Mouse (Mus musculus): ENCODE measurements at regions not wholly inside any gene's neighbourhood (a gene's known extent, or its start where the extent isn't known, plus 50 kb on each side); places are given as distances from the start of the nearest gene placed in this dataset.

DNA sequence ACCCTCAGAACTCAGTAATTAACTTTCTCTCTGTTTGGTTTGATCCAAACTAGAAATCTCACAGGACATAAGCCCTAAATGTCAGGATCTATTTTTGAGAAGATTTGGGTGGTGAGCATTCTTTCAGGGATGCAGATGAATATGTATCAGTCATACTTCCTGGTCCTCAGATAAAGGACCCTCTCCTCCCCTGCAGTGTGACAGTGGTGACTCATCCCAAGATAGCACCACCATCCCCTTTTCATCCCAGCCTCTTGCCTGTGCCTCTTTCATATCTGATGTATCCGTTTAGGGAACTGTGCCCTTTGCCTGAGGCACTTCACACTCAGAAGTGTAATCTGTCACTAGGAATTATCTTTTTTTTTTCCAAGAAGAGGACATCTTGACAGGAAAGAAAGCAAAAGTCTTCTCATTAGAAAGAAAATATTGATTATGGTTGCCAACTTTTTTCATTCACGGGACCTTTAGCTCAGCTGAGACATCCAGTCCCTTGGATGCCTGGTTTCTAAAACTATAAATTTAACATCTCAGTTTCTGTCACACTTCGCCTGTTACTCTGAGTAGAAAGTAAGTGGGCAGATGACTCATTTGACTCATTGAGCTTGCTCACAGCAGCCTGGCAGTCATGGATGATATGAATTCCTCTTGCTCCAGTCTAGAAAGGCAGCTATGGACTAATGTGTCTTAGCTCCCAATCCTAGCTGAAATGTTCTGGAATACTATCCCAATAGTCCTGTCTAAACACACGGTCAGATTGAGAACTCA, 284.1 kb upstream of the Mctp2 start:
- DNase-seq (ENCODE audit: low read depth) = no peak

DNA sequence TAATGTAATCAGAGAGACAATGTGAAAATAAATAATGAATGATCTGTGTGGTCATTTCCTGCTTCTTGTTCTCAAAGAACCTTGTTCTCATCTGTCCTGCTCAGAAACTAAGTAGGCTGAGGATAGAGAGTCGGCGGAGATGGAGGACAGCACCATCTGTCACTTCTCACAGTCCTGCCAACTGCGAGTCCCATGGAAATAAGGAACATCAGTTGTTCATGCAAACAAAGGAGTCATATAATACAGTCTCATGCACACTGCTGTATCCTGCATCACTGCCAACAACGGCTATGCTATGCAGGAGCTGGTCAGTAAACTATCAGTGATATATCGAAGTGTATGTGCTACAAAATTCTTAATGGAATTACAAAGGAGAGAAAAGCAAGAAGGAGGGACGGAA, 285.7 kb upstream of the Mctp2 start:
- DNase-seq (ENCODE audit: low read depth) = no peak

DNA sequence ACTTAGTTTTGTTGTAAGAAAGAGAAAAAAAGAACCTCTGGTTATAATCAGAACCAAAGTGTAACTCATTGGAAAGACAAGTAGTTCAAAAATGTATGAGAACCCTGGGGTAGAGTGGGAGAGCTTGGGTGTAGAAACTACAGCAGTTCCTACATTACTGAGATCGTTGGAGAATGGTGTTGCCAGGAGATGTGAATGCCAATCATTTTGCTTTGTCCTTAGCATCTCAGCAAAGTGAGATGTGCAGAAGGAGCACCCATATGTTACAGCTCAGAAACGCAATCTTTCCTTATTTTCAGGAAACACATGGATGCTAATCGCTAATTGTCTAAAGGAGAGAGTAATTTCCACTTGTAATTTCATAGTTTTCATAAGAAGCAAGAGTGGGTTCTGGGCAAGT, 286.2 kb upstream of the Mctp2 start:
- no peak for DNase-seq (ENCODE audit: low read depth)

DNA sequence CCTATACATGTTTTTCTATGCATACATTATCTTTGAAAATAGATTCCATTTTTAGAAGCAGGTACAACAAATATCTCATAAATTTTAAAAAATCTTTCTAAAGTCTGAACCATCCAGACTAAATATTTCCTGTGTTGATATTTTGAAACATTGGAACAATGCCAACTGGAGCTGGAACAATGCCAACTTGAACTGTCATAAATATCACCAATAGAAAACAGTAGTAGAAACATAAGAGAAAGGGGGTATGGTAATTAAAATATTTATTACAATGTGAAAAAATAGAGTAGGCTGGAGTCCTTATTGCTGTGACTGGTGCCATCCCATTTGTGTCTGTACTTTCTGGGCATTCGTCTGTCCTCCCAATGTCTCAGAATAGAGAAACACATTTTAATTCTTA, 286.9 kb upstream of the Mctp2 start:
- no peak for DNase-seq (ENCODE audit: low read depth)

- no peak for DNase-seq (ENCODE audit: low read depth)
Observed at GRCm38 (mm10) chr7:72594741-72595140, 288.3 kb upstream of the Mctp2 start.

- no peak for DNase-seq (ENCODE audit: low read depth)
Observed at GRCm38 (mm10) chr7:72596985-72597384, 290.6 kb upstream of the Mctp2 start.

- DNase-seq (ENCODE audit: low read depth) = no peak
Observed at GRCm38 (mm10) chr7:72601933-72602332, 295.5 kb upstream of the Mctp2 start.

GRCm38 (mm10) chr7:72609791-72610190, 303.4 kb upstream of the Mctp2 start:
- DNase-seq (ENCODE audit: low read depth) = no peak

GRCm38 (mm10) chr7:72615232-72615631, 308.8 kb upstream of the Mctp2 start:
- no peak for DNase-seq (ENCODE audit: low read depth)

DNA sequence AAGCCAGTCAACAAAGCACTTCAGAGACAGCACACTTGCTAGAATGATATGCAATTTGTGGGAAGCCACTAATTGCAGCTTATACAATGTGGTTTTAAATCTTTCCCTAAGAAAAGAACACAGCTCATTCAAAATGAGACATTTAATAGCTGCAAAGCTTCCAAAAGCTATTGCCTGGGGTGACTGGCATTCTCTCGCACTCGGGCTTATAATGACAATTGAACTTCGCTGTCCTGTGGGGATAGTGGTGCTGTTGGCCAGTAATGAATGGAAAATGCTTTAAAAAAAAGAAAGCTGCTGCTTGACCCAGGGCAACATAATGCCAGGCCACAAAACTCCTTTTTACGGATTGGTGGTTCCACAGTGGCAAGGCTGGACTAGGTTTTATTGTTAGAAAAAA, 321.0 kb upstream of the Mctp2 start:
- no peak for DNase-seq (ENCODE audit: low read depth)

GRCm38 (mm10) chr7:72639566-72639965, 333.2 kb upstream of the Mctp2 start:
- DNase-seq (ENCODE audit: low read depth) = no peak

DNA sequence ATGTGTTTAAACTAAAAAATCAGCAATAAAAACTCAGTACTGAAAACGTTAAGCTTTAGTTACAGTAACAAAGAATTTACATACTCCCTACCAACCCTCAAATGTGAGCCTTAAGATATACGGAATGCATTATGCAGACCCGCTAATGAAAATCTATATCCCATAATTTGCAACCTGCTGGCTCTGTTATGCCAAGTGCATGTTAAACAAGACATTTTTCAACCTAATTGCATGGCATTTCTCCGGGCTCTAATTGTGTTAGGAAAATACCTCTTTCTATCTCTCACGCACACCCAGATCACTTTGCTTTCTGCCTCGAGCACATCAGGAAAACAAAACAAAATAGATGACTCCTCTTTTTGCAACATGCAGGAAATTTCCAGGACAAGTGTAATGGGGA, 368.6 kb upstream of the Mctp2 start:
- DNase-seq (ENCODE audit: low read depth) = no peak

- no peak for DNase-seq (ENCODE audit: low read depth)
Observed at GRCm38 (mm10) chr7:72685803-72686202, 379.4 kb upstream of the Mctp2 start.

DNA sequence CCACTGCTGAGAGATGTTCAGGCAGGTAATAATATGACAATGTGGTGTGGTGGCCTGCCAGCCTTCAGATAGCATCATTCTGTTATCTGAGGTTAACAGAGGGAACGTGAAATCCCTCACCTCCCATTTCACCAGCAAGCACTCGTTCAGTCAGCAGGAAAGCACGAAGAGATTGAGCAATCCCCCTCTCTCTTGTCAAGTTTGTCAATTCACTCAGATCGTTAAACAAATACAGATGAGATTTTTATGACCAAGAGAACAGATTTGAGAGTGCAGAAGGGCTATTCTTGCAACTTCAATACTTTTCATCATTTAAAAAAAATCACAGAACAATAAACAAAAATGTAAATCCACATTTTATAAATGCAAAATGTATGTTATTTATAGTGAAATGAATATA, 380.9 kb upstream of the Mctp2 start:
- DNase-seq (ENCODE audit: low read depth) = no peak

DNA sequence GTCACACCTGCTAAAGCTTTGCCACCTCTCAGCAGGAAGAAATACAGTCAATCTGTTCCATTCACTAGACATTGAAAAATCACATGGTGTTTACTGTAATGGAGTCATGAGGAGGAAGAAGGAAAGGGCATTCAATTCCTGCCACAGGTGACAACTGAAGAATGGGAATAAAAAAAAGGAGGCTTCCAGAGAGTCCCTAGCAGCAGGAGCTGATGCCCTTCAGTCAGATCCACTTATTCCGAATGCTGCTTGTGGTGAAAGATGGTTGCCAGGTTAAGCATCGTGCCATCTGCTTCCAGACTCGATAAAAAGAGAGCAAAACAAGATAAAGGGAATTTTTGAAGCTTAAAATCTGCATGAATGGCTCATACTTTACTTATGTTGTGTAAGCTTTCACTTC, 385.0 kb upstream of the Mctp2 start:
- no peak for DNase-seq (ENCODE audit: low read depth)

DNA sequence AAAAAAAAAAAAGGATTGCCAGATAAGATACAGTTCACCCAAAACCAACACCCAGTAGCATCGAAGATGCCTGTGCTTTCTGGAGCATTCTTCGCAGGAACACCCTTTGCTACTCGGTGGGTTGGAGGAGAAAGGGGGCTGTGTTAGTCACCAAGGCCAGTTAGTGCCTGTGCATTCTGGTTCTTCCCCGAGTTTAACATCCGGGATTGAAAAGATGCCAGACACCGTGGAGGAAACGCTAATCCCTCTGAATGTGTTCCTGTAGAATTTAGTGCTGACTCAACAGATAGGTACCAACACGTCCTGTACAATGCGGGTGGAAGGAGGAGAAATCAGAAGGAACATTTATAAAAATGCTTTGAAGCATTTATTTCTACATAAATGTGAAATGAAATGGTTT, 385.5 kb upstream of the Mctp2 start:
- DNase-seq (ENCODE audit: low read depth) = no peak

DNA sequence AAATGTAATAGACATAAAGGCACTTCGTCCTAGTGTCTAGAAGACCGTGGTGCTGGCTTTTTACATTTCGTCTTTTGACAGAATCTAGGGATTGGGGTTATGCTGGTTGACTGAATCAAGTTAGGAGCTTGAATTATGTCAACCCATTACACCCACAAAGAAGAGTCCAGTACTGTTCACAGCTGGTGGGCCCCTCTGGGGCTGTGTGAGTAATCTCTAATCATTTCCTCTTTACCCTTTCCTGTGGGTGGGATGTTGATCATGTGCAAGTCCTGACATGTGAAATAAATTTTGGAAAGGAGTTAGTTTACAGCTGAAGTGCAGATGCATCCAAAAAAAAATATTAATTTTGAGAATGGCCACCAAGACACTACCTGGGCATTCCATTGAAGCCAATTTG, 390.3 kb upstream of the Mctp2 start:
- DNase-seq (ENCODE audit: low read depth) = no peak

DNA sequence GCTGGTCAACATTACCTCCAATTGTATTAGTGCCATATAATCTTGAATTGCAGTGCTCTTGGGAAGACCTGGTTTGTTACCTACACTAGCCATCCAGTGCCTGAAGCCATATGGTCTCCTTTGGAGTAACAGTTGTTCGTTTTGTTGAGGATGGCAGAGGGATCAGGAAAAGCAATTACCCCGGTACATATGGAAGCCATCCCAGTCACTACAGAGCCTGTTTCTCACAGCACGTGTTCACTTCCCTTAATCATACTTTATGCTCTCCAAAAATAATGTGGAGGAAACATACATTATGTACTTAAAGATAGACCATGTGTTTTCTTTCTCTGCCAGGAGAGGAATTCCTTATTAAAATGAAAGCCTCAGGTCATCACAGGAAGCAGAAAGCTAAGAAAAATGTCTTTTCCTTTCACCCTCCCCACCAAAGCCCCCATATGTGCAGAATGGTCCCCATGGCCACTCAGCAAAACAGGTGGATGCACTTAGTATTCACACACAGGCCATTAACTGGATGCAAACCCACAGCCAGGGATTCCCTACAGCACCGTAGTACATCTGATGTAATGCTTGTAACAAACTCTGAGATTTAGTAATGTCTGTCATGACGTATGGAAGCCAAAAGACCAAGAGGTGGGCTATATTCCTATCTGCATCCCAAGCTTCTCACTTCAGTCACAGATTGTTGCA, 397.4 kb upstream of the Mctp2 start:
- no peak for DNase-seq (ENCODE audit: low read depth)

DNA sequence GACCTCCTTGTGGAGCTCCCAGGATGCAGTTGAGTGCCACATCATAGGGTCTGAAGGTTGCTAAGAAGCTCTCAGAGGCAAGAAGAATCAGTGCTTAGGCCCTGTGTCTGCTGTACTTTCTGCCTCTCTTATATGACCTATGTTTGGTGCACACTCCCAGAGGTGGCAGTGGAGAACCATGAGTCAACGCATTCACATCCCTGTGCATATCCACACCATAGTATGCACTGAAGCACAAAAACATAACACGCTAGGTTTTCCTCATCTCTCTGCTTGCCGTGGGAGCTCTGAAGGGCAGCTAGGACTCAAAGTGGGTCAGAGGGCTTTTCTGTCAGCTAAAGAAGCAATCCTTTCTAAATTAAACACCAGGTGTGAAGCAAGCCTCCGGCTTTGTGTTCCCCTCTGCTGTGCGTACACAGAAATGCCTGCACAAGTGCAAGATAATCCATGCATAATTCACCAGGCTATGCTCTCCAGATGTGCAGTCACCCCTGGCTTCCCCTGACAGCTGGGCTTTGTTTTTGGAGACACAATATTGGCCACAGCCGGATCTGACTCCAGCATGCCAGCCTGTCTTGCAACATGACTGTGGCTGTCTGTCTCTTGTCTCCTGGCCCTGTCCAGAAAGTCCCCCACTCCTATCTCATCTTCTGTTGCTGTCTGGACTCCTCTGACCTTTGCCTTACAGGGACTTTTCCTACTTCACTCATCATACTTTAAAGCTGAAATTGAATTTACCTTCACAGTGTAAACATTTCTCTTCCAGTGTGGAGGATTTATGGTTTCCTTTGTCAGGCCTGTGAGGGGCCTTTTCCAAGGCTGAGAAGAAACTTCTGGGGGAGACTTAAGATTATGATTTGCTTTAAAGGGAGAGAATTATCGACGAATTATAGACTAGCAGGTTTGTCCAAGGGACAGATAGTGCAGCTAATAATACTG, 405.1 kb upstream of the Mctp2 start:
- no peak for DNase-seq (ENCODE audit: low read depth)

- no peak for DNase-seq (ENCODE audit: low read depth)
Observed at GRCm38 (mm10) chr7:72715401-72715800, 409.0 kb upstream of the Mctp2 start.

GRCm38 (mm10) chr7:72716051-72716450, 409.6 kb upstream of the Mctp2 start:
- no peak for DNase-seq (ENCODE audit: low read depth)

DNA sequence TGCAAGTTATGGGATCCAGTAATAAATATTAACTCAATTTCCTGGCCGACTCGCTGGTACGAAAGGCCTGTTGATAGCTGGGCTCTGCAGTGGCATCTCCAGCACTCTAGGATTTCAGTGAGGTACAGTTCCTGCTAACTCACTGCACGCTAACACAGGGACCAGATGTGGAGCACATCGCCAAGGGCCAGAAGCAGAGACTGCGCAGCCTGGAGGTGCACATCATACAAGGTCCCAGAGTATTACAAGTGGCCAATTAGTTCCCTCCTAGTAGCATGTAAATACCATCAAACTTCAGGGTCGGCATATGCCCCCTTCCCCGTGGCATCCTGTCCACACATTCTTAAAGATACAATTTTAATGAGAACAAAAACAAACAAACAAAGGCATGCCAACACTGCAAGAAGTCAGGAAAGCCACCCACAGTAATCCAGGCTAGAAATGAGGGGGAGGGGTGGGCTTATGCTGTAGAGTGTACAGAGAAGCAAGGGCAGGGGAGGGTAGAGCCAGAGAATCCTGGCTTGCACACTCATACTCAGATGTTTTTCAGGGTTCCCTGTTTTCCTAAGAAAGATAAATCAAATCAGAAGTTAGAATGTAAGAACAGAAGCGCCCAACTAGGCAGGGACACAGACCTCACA, 419.9 kb upstream of the Mctp2 start:
- DNase-seq (ENCODE audit: low read depth) = no peak
